Mouse (Mus musculus): ENCODE results near the gene Zcchc2.

GRCm38 (mm10) chr1:106074656-106075055, 84.5 kb downstream of the Zcchc2 start:
- no peak for TF ChIP-seq CTCF (IDR thresholded peaks at IDR 0.05)
- no peak for TF ChIP-seq EP300 (IDR thresholded peaks at IDR 0.05)

Measured in lung, postnatal 0 days (tissue).